Mouse (Mus musculus) adrenal gland (tissue): ENCODE results near the gene 1700016D06Rik.

Experiments
- intact Hi-C: fragments of 180-260 bp; cut with DNase I; formaldehyde crosslinking; loops from one replicate; pipeline ENCODE4 v1.15.1; 2025
- long read RNA-seq, 2 experiments: library from polyadenylated mRNA; unstranded; transcript quantifications; one replicate each; pipeline ENCODE4 v2.0.0; 2020; ENCODE audit warnings: borderline replicate concordance in 1 of 2; ENCODE audit not compliant: insufficient replicate concordance in 1 of 2

1700016D06Rik gene
- long read RNA-seq, experiment 1: 0 reads
- long read RNA-seq, experiment 2: 0 reads

GRCm38 (mm10) chr8:11701033-11701362 lies at the start of gene 1700016D06Rik:
Gene 1700016D06Rik (minus strand): TSS chr8:11701063.
- intact Hi-C loops: loop anchor here (2.0 to 5.0 kb wide), 2 partner anchors 89 to 156 kb away; no protein-coding TSS in a partner anchor

- intact Hi-C loops: no loop called here
These were observed 48.6 kb upstream of the 1700016D06Rik start for GRCm38 (mm10) chr8:11749472-11749871.

- intact Hi-C loops: no loop called here
These were observed 46.2 kb upstream of the 1700016D06Rik start for GRCm38 (mm10) chr8:11746850-11747600.

- intact Hi-C loops: no loop called here
These were observed 42.7 kb upstream of the 1700016D06Rik start for GRCm38 (mm10) chr8:11743580-11743979.

GRCm38 (mm10) chr8:11740857-11741256 lies 40.0 kb upstream of the 1700016D06Rik start:
- intact Hi-C loops: no loop called here

GRCm38 (mm10) chr8:11739082-11739481 lies 38.2 kb upstream of the 1700016D06Rik start:
- intact Hi-C loops: no loop called here

GRCm38 (mm10) chr8:11737096-11737495 lies 36.2 kb upstream of the 1700016D06Rik start:
- intact Hi-C loops: no loop called here

GRCm38 (mm10) chr8:11735672-11736235 lies 34.9 kb upstream of the 1700016D06Rik start:
- intact Hi-C loops: no loop called here

GRCm38 (mm10) chr8:11730271-11730940 lies 29.5 kb upstream of the 1700016D06Rik start:
- intact Hi-C loops: no loop called here

- intact Hi-C loops: no loop called here
These were observed 27.8 kb upstream of the 1700016D06Rik start for GRCm38 (mm10) chr8:11728482-11729295.

- intact Hi-C loops: no loop called here
These were observed 27.0 kb upstream of the 1700016D06Rik start, which contains the start of gene Arhgef7 for GRCm38 (mm10) chr8:11727651-11728481. Gene Arhgef7 (plus strand): TSS chr8:11727721.

- intact Hi-C loops: no loop called here
These were observed 26.4 kb upstream of the 1700016D06Rik start for GRCm38 (mm10) chr8:11727273-11727650.

- intact Hi-C loops: no loop called here
These were observed 16.3 kb upstream of the 1700016D06Rik start for GRCm38 (mm10) chr8:11717194-11717593.

GRCm38 (mm10) chr8:11712244-11712643 lies 11.4 kb upstream of the 1700016D06Rik start:
- intact Hi-C loops: no loop called here

GRCm38 (mm10) chr8:11710415-11710814 lies 9.6 kb upstream of the 1700016D06Rik start:
- intact Hi-C loops: no loop called here

GRCm38 (mm10) chr8:11709542-11709941 lies 8.7 kb upstream of the 1700016D06Rik start:
- intact Hi-C loops: no loop called here

- intact Hi-C loops: no loop called here
These were observed 8.0 kb upstream of the 1700016D06Rik start for GRCm38 (mm10) chr8:11708815-11709214.

- intact Hi-C loops: no loop called here
These were observed 6.8 kb upstream of the 1700016D06Rik start for GRCm38 (mm10) chr8:11707701-11708100.

GRCm38 (mm10) chr8:11705818-11706217 lies 5.0 kb upstream of the 1700016D06Rik start:
- intact Hi-C loops: no loop called here

GRCm38 (mm10) chr8:11704716-11705420 lies 4.0 kb upstream of the 1700016D06Rik start:
- intact Hi-C loops: loop anchor here (5.0 kb wide), 1 partner anchor 93 kb away; no protein-coding TSS in a partner anchor
